Mouse (Mus musculus): Measurements from ENCODE around the gene Gpr37. TPM values are rescaled to one million over a fixed set of nuclear protein-coding genes. Genes with fewer than 3 reads are reported as not detected.

The Gpr37 gene
- polyA plus RNA-seq (2011; ENCODE audit: insufficient read depth, insufficient read length, low replicate concordance, missing spikeins), result not detected in 2 replicates

DNA sequence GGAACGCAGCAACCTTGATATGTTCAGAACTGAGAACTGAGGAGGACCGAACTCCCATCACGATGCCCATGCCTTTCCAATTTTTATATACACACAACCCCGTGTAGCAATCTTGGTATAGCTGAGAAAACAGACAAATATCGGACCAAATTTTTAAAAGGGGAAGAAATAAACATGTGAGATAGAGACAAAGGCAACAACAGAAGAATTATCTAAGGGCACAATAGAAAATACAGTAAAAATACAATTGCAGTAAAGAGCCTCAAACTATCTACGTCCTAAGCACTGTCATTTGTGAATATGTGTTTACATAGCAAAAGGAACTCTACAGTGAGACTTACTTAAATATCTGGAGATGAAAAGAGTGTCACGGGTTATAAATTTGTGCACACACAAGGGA lies at the start of gene Gpr37:
Gpr37 (minus strand) TSS at position 101 of the 400 bp plus-strand sequence.
- WGBS, result 32% methylated on average over 7 of the region's 7 CpGs
- no peak within 1 kb of the TSS; the same call in 1 of the 2 replicates for H3K27ac ChIP-seq (ENCODE audit: control insufficient read depth, insufficient read depth, low read depth, low read length, poor library complexity)
- H3K4me3 ChIP-seq (replicated peaks; ENCODE audit: control insufficient read depth, low read depth, low read length), result no peak within 1 kb of the TSS
- no peaks in the 10 kb centered on the region for H3K4me1 ChIP-seq (ENCODE audit: control insufficient read depth, insufficient read depth, low read length)
- TF ChIP-seq POLR2A (IDR thresholded peaks at IDR 0.05; ENCODE audit: borderline replicate concordance, control insufficient read depth, low read depth, low read length), result no peak
- TF ChIP-seq CTCF (IDR thresholded peaks at IDR 0.05; ENCODE audit: control insufficient read depth, insufficient read depth, low read length), result no peak

DNA sequence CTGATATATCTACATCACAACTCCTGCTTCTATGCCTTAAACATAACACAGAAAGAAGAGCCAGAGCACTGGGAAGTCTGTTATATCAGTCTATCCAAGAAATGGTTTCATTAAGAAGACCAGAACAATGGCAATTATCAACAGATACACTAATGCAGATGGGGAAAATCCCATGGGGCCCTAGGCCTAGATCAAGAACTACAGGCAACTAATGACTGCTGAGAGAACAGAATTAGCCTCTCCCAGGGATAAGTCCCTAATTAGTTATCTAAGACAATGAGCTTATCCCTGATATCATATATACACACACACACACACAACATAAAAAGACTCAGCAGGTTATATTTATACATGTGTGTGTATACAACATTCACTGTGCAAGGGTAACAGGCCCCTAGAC lies 46.0 kb upstream of the Gpr37 start:
- H3K27ac ChIP-seq (ENCODE audit: control insufficient read depth, insufficient read depth, low read depth, low read length, poor library complexity), result no peak overlapping the region
- TF ChIP-seq POLR2A (IDR thresholded peaks at IDR 0.05; ENCODE audit: borderline replicate concordance, control insufficient read depth, low read depth, low read length) (no peak), CTCF (IDR thresholded peaks at IDR 0.05; ENCODE audit: control insufficient read depth, insufficient read depth, low read length) (no peak)
- no peaks in the 10 kb centered on the region for H3K4me1 ChIP-seq (ENCODE audit: control insufficient read depth, insufficient read depth, low read length)
- no peak overlapping the region for H3K4me3 ChIP-seq (replicated peaks; ENCODE audit: control insufficient read depth, low read depth, low read length)

DNA sequence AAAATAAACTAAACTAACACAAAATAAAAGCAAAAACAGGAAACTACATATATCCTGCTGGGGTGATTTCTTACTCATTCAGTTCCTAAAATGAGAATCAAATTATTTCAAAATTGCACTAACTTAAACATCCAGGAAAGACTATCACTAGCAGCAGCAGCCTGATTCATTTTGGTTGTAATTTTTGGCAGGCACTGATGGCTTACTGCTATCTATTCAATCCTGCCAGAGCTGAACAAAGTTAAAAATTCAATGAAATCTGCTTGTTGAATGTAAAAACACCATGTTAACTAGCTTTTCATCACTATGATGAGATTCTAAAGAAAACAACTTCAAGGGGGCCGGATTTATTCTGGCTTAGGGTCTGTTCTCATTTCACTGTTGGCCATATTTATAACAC lies 36.0 kb upstream of the Gpr37 start:
- WGBS, result 74% methylated on average over 1 of the region's 1 CpGs
- no peak overlapping the region for H3K4me3 ChIP-seq (replicated peaks; ENCODE audit: control insufficient read depth, low read depth, low read length)

DNA sequence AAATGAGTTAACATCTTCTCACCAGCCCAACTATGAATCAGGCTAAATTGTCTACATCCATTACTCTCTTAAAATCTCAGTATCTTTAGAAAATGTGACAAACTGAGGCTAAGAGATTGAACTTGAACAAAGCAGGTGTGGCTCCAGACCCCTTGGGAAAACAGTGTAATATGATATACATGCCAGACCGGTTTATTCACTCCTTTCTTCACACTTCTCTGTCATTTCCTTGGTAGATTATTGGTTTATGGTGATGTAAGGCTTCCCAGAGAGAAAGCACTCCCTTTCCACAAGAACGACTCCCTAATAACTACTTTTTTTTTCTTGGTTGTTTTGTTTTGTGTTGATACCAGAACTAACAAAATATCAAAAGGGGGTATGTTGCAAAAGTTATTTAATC lies 20.1 kb upstream of the Gpr37 start:
- no peak overlapping the region for H3K27ac ChIP-seq (ENCODE audit: control insufficient read depth, insufficient read depth, low read depth, low read length, poor library complexity)
- WGBS, result 33% methylated on average over 2 of the region's 2 CpGs
- H3K4me3 ChIP-seq (replicated peaks; ENCODE audit: control insufficient read depth, low read depth, low read length), result no peak overlapping the region
- TF ChIP-seq CTCF (IDR thresholded peaks at IDR 0.05; ENCODE audit: control insufficient read depth, insufficient read depth, low read length), result no peak
- TF ChIP-seq POLR2A (IDR thresholded peaks at IDR 0.05; ENCODE audit: borderline replicate concordance, control insufficient read depth, low read depth, low read length), result no peak
- no peaks in the 10 kb centered on the region for H3K4me1 ChIP-seq (ENCODE audit: control insufficient read depth, insufficient read depth, low read length)

More for the DNA sequence above, 36.0 kb upstream of the Gpr37 start:
- H3K27ac ChIP-seq (ENCODE audit: control insufficient read depth, insufficient read depth, low read depth, low read length, poor library complexity), result no peak overlapping the region
- TF ChIP-seq POLR2A (IDR thresholded peaks at IDR 0.05; ENCODE audit: borderline replicate concordance, control insufficient read depth, low read depth, low read length), result no peak
- TF ChIP-seq CTCF (IDR thresholded peaks at IDR 0.05; ENCODE audit: control insufficient read depth, insufficient read depth, low read length), result no peak
- no peaks in the 10 kb centered on the region for H3K4me1 ChIP-seq (ENCODE audit: control insufficient read depth, insufficient read depth, low read length)

DNA sequence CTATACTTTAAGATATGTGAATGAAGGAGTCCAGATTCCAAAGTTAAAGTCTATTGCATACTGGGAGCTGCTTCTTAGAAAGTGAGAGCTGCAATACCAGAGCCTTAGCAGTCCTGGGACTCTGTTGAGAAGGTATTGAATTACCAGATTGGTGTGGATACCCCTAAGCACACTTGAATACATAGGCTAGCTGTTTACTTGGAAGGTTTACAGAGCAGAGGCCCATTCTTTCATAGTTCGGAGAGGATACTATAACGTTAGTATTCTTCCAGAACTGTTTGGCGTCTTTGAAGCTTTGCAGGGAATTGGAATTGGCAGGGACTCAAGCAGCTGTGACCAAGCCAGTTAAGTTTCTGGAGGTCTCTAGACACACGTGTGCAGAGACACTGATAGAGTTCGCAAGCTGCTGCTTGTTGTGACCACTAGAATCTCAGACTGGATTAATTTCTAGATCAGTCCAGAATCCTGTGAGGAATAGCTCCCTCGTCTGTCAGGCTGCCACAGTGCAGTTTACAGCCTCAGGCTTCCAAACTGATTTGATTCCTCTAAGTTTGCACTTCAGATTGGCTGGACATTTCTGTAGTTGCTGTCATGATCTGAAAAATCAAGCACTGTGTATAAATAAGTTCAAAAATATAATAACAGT lies 18.8 kb upstream of the Gpr37 start:
- no peak for TF ChIP-seq CTCF (IDR thresholded peaks at IDR 0.05; ENCODE audit: control insufficient read depth, insufficient read depth, low read length)
- TF ChIP-seq POLR2A (IDR thresholded peaks at IDR 0.05; ENCODE audit: borderline replicate concordance, control insufficient read depth, low read depth, low read length), result no peak
- H3K4me1 ChIP-seq (ENCODE audit: control insufficient read depth, insufficient read depth, low read length), result no peaks in the 10 kb centered on the region
- no peak overlapping the region for H3K4me3 ChIP-seq (replicated peaks; ENCODE audit: control insufficient read depth, low read depth, low read length)
- no peak overlapping the region for H3K27ac ChIP-seq (ENCODE audit: control insufficient read depth, insufficient read depth, low read depth, low read length, poor library complexity)
- WGBS, result 53% methylated on average over 6 of the region's 6 CpGs

DNA sequence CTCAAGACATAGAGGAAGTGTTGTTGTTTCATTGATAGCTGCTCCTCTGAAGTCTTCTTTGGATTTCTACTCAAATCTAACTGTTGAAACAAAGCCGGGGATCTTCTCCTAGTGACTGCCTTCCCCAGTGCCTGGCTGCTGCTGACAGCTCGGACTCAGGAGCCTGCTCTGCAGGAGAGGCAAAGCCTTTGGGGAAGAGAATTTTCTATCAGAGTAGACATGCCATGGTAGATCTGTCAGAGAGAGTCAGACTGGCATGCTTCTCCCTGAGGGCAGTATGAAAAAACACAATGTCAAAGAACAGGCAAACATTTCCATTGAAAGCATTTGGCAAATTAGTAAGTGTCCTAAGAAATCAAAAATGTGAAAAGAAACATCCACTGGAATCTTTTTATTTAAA lies 9.4 kb upstream of the Gpr37 start:
- no peak overlapping the region for H3K27ac ChIP-seq (ENCODE audit: control insufficient read depth, insufficient read depth, low read depth, low read length, poor library complexity)
- no peaks in the 10 kb centered on the region for H3K4me1 ChIP-seq (ENCODE audit: control insufficient read depth, insufficient read depth, low read length)
- no peak for TF ChIP-seq CTCF (IDR thresholded peaks at IDR 0.05; ENCODE audit: control insufficient read depth, insufficient read depth, low read length)
- no peak for TF ChIP-seq POLR2A (IDR thresholded peaks at IDR 0.05; ENCODE audit: borderline replicate concordance, control insufficient read depth, low read depth, low read length)
- 55% methylated on average over 2 of the region's 2 CpGs for WGBS
- no peak overlapping the region for H3K4me3 ChIP-seq (replicated peaks; ENCODE audit: control insufficient read depth, low read depth, low read length)

DNA sequence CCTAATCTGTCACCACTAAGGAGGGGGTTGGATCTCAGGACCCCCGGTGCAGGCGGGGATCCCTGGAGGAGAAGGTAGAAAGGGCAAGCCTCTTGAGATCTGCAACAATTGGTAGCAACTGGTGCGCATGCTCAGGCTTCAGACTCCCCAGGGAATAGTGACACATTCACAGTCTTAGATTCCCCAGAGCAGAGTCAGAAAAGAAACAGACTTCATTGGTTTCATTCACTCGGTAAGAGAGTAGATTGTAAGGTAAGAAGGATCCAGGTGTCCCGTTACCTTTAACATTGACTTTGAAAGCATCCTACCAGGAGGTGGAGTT lies 284 bp downstream of the Gpr37 start:
- no peak overlapping the region; the same call in 1 of the 2 replicates for H3K27ac ChIP-seq (ENCODE audit: control insufficient read depth, insufficient read depth, low read depth, low read length, poor library complexity)
- TF ChIP-seq CTCF (IDR thresholded peaks at IDR 0.05; ENCODE audit: control insufficient read depth, insufficient read depth, low read length), result no peak
- no peak for TF ChIP-seq POLR2A (IDR thresholded peaks at IDR 0.05; ENCODE audit: borderline replicate concordance, control insufficient read depth, low read depth, low read length)
- H3K4me1 ChIP-seq (ENCODE audit: control insufficient read depth, insufficient read depth, low read length), result no peaks in the 10 kb centered on the region
- 4% methylated on average over 5 of the region's 5 CpGs for WGBS
- no peak overlapping the region for H3K4me3 ChIP-seq (replicated peaks; ENCODE audit: control insufficient read depth, low read depth, low read length)

DNA sequence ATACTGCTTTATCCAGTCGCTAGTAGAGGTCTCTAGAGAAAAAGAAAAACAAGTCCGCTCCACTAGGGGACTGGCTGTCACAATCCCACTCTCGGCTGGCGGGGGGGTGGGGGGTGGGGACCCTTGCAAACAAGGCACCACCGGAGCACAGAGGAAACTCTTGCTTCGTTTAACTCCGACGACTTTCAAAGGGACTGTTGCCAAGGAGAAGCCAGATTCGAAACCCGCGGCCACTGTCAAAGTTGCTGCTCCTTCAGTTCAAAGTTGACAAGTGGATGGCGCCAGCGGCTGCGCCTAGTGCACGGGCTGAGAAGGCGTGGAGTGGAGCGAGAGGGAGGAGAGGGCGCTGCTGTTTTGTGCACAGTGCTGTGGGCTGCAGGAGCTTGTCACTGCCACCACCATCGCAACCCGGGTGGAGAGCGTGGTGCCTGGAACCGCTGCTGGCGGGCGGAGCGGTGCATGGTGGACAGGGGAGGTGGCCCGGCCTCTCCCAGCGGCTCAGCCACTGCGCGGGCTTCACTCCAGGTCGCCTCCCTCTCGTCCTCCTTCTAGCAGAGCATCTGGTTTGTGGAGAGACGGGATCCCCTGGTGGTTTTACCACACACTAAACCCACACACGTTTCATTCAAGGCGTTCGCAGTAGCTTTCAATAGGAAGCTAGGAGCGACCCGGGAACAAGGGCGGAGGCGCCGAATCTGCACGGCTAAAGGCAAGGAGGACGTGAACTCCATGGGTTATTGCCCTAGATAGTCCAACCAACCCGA lies 827 bp downstream of the Gpr37 start:
- no peak for TF ChIP-seq POLR2A (IDR thresholded peaks at IDR 0.05; ENCODE audit: borderline replicate concordance, control insufficient read depth, low read depth, low read length)
- no peak for TF ChIP-seq CTCF (IDR thresholded peaks at IDR 0.05; ENCODE audit: control insufficient read depth, insufficient read depth, low read length)
- H3K4me1 ChIP-seq (ENCODE audit: control insufficient read depth, insufficient read depth, low read length), result no peaks in the 10 kb centered on the region
- no peak overlapping the region; the same call in 1 of the 2 replicates for H3K27ac ChIP-seq (ENCODE audit: control insufficient read depth, insufficient read depth, low read depth, low read length, poor library complexity)
- no peak overlapping the region for H3K4me3 ChIP-seq (replicated peaks; ENCODE audit: control insufficient read depth, low read depth, low read length)
- 2% methylated on average over 43 of the region's 43 CpGs for WGBS
